Mouse (Mus musculus) liver, postnatal 0 days (tissue): ENCODE results near the gene Snx17. TPM values are rescaled to one million over a fixed set of nuclear protein-coding genes. Genes with fewer than 3 reads are reported as not detected.

ENCODE experiments used
- ATAC-seq: fragments of 200-750 bp; cut with Nextera tagmentation; 2 replicates; pipeline ENCODE4 v1.8.0; 2017; ENCODE audit warnings: mild to moderate bottlenecking, moderate library complexity
- DNase-seq: peaks from one replicate; pipeline ENCODE4 v3.0.0-alpha.2; 2016
- H3K27ac ChIP-seq: fragments of 300-500 bp; sonication (generic); 2 replicates; pipeline ENCODE4 v1.5.1; 2014; ENCODE audit warnings: antibody characterized with exemption, moderate library complexity, mild to moderate bottlenecking, low read depth
- H3K27me3 ChIP-seq: fragments of 300-500 bp; sonication (generic); 2 replicates; pipeline ENCODE4 v1.6.1; 2014; ENCODE audit warnings: low read length, control low read depth, mixed read lengths; ENCODE audit not compliant: insufficient read depth
- H3K36me3 ChIP-seq: fragments of 300-500 bp; sonication (generic); replicated peaks from 2 replicates; pipeline ENCODE4 v1.6.1; 2014; ENCODE audit warnings: mild to moderate bottlenecking, control low read depth, low read length, moderate library complexity, mixed read lengths; ENCODE audit not compliant: insufficient read depth
- H3K4me1 ChIP-seq: fragments of 300-500 bp; sonication (generic); 2 replicates; pipeline ENCODE4 v1.6.1; 2014; ENCODE audit warnings: antibody characterized with exemption, mild to moderate bottlenecking, control low read depth; ENCODE audit not compliant: insufficient read depth
- H3K4me2 ChIP-seq: fragments of 300-500 bp; sonication (generic); 2 replicates; pipeline ENCODE4 v1.6.1; 2014; ENCODE audit warnings: low read depth, mild to moderate bottlenecking, low read length, moderate library complexity, mixed read lengths
- H3K4me3 ChIP-seq: fragments of 300-500 bp; sonication (generic); 2 replicates; pipeline ENCODE4 v1.5.1; 2014; ENCODE audit warnings: low read depth, low read length
- H3K9ac ChIP-seq: fragments of 300-500 bp; sonication (generic); replicated peaks from 2 replicates; pipeline ENCODE4 v1.6.1; 2014; ENCODE audit warnings: mild to moderate bottlenecking, moderate library complexity
- H3K9me3 ChIP-seq: fragments of 300-500 bp; sonication (generic); 2 replicates; pipeline ENCODE4 v1.6.1; 2016; ENCODE audit warnings: mild to moderate bottlenecking, control low read depth, low read length, mixed read lengths
- CTCF ChIP-seq: sonication (generic); IDR thresholded peaks from 2 replicates; pipeline ENCODE4 v1.5.1; 2016; ENCODE audit warnings: antibody characterized with exemption, low read depth
- EP300 ChIP-seq: IDR thresholded peaks from 2 replicates; pipeline ENCODE4 v1.6.1; 2016; ENCODE audit warnings: antibody characterized with exemption, low read depth, mild to moderate bottlenecking
- WGBS: fragments of 180-500 bp; shearing (Covaris S2); extraction: QIAGEN DNeasy Blood & Tissue Kit; methylation state at CpG from one replicate; pipeline ENCODE4 v1.1.7; 2014; ENCODE audit not compliant: insufficient replicate concordance; 5-methylcytosine and 5-hydroxymethylcytosine counted together
- polyA plus RNA-seq: library from polyadenylated mRNA; unstranded; fragments of >200 nt; fragmentation: Nextera tagmentation; extraction: Ambion mirVana; gene quantifications from 2 replicates; pipeline ENCODE4 v1.2.1, GENCODE M21; 2015

The Snx17 gene
- polyA plus RNA-seq, 1 experiment from 2014 or later: 29.9 TPM

- Histone ChIP-seq H3K4me2 (peak overlapping the region; percentile 87), H3K9me3 (no peaks in the 10 kb centered on the region), H3K4me1 (peaks cover 16% of the 10 kb centered on the region), H3K27me3 (no peaks in the 10 kb centered on the region), H3K9ac (peak overlapping the region; percentile 88), H3K4me3 (peak overlapping the region; percentile 83), H3K36me3 (no peaks in the 10 kb centered on the region), H3K27ac (peak overlapping the region; percentile 94)
- ATAC-seq (peak; percentile 57), DNase-seq (no peak)
- under 1% methylated on average over 38 of the region's 40 CpGs for WGBS
- TF ChIP-seq EP300: no peak
- peak; percentile 31 for TF ChIP-seq CTCF
These were observed 27.0 kb downstream of the Snx17 start for GRCm38 (mm10) chr5:31219911-31220447.

- peaks cover 16% of the 10 kb centered on the region for H3K4me1 ChIP-seq
- no peaks in the 10 kb centered on the region for H3K9me3 ChIP-seq
- no peaks in the 10 kb centered on the region for H3K36me3 ChIP-seq
- H3K27me3 ChIP-seq: no peaks in the 10 kb centered on the region
- H3K27ac ChIP-seq: peak within 1 kb of the TSS; percentile 94
- DNase-seq (peak; percentile 99), ATAC-seq (peak; percentile 97)
- peak within 1 kb of the TSS; percentile 88 for H3K9ac ChIP-seq
- peak within 1 kb of the TSS; percentile 83 for H3K4me3 ChIP-seq
- TF ChIP-seq CTCF: no peak; the same call in 1 of the 2 replicates
- TF ChIP-seq EP300: peak; percentile 68; the same call in 1 of the 2 replicates
- 1% methylated on average over 52 of the region's 70 CpGs for WGBS
- H3K4me2 ChIP-seq: peak within 1 kb of the TSS; percentile 87
These were observed 27.6 kb downstream of the Snx17 start, which contains the start of gene Ppm1g for GRCm38 (mm10) chr5:31220448-31221303. TSS of gene Ppm1g (minus strand) at chr5:31220687.

- Histone ChIP-seq H3K36me3 (no peaks in the 10 kb centered on the region), H3K9ac (peak overlapping the region; percentile 88), H3K27ac (peak overlapping the region; percentile 87), H3K4me2 (peak overlapping the region; percentile 87), H3K4me1 (peaks cover 16% of the 10 kb centered on the region), H3K27me3 (no peaks in the 10 kb centered on the region), H3K9me3 (no peaks in the 10 kb centered on the region), H3K4me3 (peak overlapping the region; percentile 83)
- no peak for ATAC-seq
- TF ChIP-seq CTCF (peak; percentile 68), EP300 (no peak)
- WGBS: 23% methylated on average over 11 of the region's 11 CpGs
- peak; percentile 55 for DNase-seq
These were observed 28.4 kb downstream of the Snx17 start for GRCm38 (mm10) chr5:31221304-31221945.

- WGBS: 91% methylated on average over 9 of the region's 9 CpGs
- H3K9me3 ChIP-seq: no peaks in the 10 kb centered on the region
- no peak overlapping the region for H3K4me3 ChIP-seq
- ATAC-seq (no peak), DNase-seq (no peak)
- H3K27me3 ChIP-seq: no peaks in the 10 kb centered on the region
- no peak overlapping the region for H3K27ac ChIP-seq
- no peaks in the 10 kb centered on the region for H3K36me3 ChIP-seq
- H3K4me1 ChIP-seq: peaks cover 12% of the 10 kb centered on the region
- H3K9ac ChIP-seq: no peak overlapping the region
- TF ChIP-seq EP300 (no peak), CTCF (no peak)
- H3K4me2 ChIP-seq: no peak overlapping the region
These were observed 29.7 kb downstream of the Snx17 start for GRCm38 (mm10) chr5:31222696-31223095.

GRCm38 (mm10) chr5:31226641-31227040 lies 33.6 kb downstream of the Snx17 start:
- Histone ChIP-seq H3K4me3 (no peak overlapping the region), H3K27me3 (no peaks in the 10 kb centered on the region), H3K9me3 (no peaks in the 10 kb centered on the region), H3K27ac (no peak overlapping the region), H3K9ac (no peak overlapping the region), H3K4me2 (no peak overlapping the region), H3K4me1 (no peaks in the 10 kb centered on the region), H3K36me3 (no peaks in the 10 kb centered on the region)
- TF ChIP-seq CTCF: no peak
- no peak for TF ChIP-seq EP300
- no peak for DNase-seq
- 57% methylated on average over 1 of the region's 1 CpGs for WGBS
- ATAC-seq: no peak
